Comparison of ENCODE assay signal across 11 mouse cellular contexts in genomic region chr11:24094086-24094487, GRCm38 (mm10). TPM values are rescaled to one million over a fixed set of nuclear protein-coding genes. Genes with fewer than 3 reads are reported as not detected.
DNase-seq lines count a peak whose midpoint lies in the region; ATAC-seq and TF ChIP-seq lines count a peak whose summit lies in the region.
"Had no signal": no experiment of that assay in that cellular context is flagged by ENCODE, and none has a peak within 500 bp of the region (broad histone marks: within the 10 kb centered on the region; RNA-seq: fewer than 3 reads in every experiment).

No protein-coding gene starts in this region.

- H3K36me3 ChIP-seq in embryonic facial prominence, embryonic 11.5 days (replicated peaks; ENCODE audit: control insufficient read depth, insufficient read depth, low read depth, low read length) = no peaks in the 10 kb centered on the region; the same call in 1 of the 2 replicates
- peaks cover 30% of the 10 kb centered on the region for H3K36me3 ChIP-seq in embryonic facial prominence, embryonic 10.5 days (replicated peaks)
- peaks cover 6% of the 10 kb centered on the region; the same call in 1 of the 2 replicates for H3K36me3 ChIP-seq in embryonic facial prominence, embryonic 14.5 days (ENCODE audit: control insufficient read depth, insufficient read depth, low read length)
- peaks cover 7% of the 10 kb centered on the region; the same call in 1 of the 2 replicates for H3K36me3 ChIP-seq in midbrain, embryonic 12.5 days

- WGBS in embryonic facial prominence, embryonic 11.5 days = 70% methylated on average over 5 of the region's 5 CpGs
- WGBS in embryonic facial prominence, embryonic 10.5 days = 62% methylated on average over 5 of the region's 5 CpGs
- WGBS in embryonic facial prominence, embryonic 14.5 days = 50% methylated on average over 5 of the region's 5 CpGs
- WGBS in midbrain, embryonic 12.5 days = 52% methylated on average over 5 of the region's 5 CpGs

- ATAC-seq in embryonic facial prominence, embryonic 11.5 days (replicated peaks; ENCODE audit: insufficient number of reproducible peaks, low FRiP score, low TSS enrichment, low read depth) = peak; percentile 35; the same call in 1 of the 2 replicates
- ATAC-seq in embryonic facial prominence, embryonic 14.5 days (ENCODE audit: low read depth) = peak; percentile 31
- no peak for ATAC-seq in midbrain, embryonic 12.5 days (ENCODE audit: low FRiP score, low read depth)
- ATAC-seq: Patski had no signal

- no peak for DNase-seq in embryonic facial prominence, embryonic 11.5 days (ENCODE audit: low spot score)
- DNase-seq in embryonic facial prominence, embryonic 10.5 days (ENCODE audit: low spot score) = no peak
- DNase-seq in left cerebral cortex, adult 2 months (ENCODE audit: extremely low spot score in 1 of 2, low spot score in 2 of 2) = no peak
- DNase-seq in left cerebral cortex, adult 9 months (ENCODE audit: low spot score in 2 of 2) = no peak
- DNase-seq in embryonic facial prominence, embryonic 14.5 days (ENCODE audit: low spot score) = peak; percentile 65
- no peak for DNase-seq in embryo, embryonic 10.5 days (ENCODE audit: low spot score)
- DNase-seq in gastrocnemius, postnatal 4 days (ENCODE audit: low spot score in 2 of 2) = no peak

- no peaks in the 10 kb centered on the region for H3K9me3 ChIP-seq in embryonic facial prominence, embryonic 11.5 days (replicated peaks; ENCODE audit: control insufficient read depth, low read length)
- no peaks in the 10 kb centered on the region for H3K9me3 ChIP-seq in embryonic facial prominence, embryonic 10.5 days
- H3K9me3 ChIP-seq in embryonic facial prominence, embryonic 14.5 days (ENCODE audit: control insufficient read depth, low read length) = no peaks in the 10 kb centered on the region
- no peaks in the 10 kb centered on the region for H3K9me3 ChIP-seq in midbrain, embryonic 12.5 days
- H3K9me3 ChIP-seq: embryonic facial prominence, embryonic 12.5 days had no signal

- no peak overlapping the region for H3K4me3 ChIP-seq in embryonic facial prominence, embryonic 11.5 days (ENCODE audit: low read depth, low read length)
- H3K4me3 ChIP-seq in embryonic facial prominence, embryonic 10.5 days = no peak overlapping the region
- no peak overlapping the region; the same call in 1 of the 2 replicates for H3K4me3 ChIP-seq in left cerebral cortex, adult 2 months
- H3K4me3 ChIP-seq in embryonic facial prominence, embryonic 14.5 days (ENCODE audit: low read depth, low read length) = no peak overlapping the region
- H3K4me3 ChIP-seq in midbrain, embryonic 12.5 days = no peak overlapping the region
- H3K4me3 ChIP-seq: embryonic facial prominence, embryonic 12.5 days had no signal

- no peak overlapping the region for H3K27ac ChIP-seq in embryonic facial prominence, embryonic 11.5 days (replicated peaks; ENCODE audit: low read depth, low read length)
- no peak overlapping the region for H3K27ac ChIP-seq in embryonic facial prominence, embryonic 10.5 days (replicated peaks)
- peak overlapping the region; percentile 87 for H3K27ac ChIP-seq in left cerebral cortex, adult 2 months
- no peak overlapping the region for H3K27ac ChIP-seq in embryonic facial prominence, embryonic 14.5 days (replicated peaks; ENCODE audit: low read depth, low read length)
- 0 out of 2 replicates have a peak overlapping the region, but pooled peaks have one; percentile 20 for H3K27ac ChIP-seq in midbrain, embryonic 12.5 days (replicated peaks)
- H3K27ac ChIP-seq: embryonic facial prominence, embryonic 12.5 days had no signal

- no peak overlapping the region for H3K4me2 ChIP-seq in embryonic facial prominence, embryonic 11.5 days (ENCODE audit: low read depth, low read length)
- no peak overlapping the region for H3K4me2 ChIP-seq in embryonic facial prominence, embryonic 14.5 days (ENCODE audit: low read depth, low read length)
- H3K4me2 ChIP-seq in midbrain, embryonic 12.5 days (replicated peaks) = no peak overlapping the region

- H3K9ac ChIP-seq in embryonic facial prominence, embryonic 11.5 days (replicated peaks; ENCODE audit: low read length) = no peak overlapping the region
- no peak overlapping the region for H3K9ac ChIP-seq in embryonic facial prominence, embryonic 14.5 days (ENCODE audit: low read depth, low read length)
- H3K9ac ChIP-seq in midbrain, embryonic 12.5 days (replicated peaks) = no peak overlapping the region
- H3K9ac ChIP-seq: embryonic facial prominence, embryonic 12.5 days had no signal

- peak; percentile 41 for TF ChIP-seq CTCF in left cerebral cortex, adult 2 months (IDR thresholded peaks at IDR 0.05)

- peaks cover 1% of the 10 kb centered on the region; the same call in 1 of the 2 replicates for H3K4me1 ChIP-seq in embryonic facial prominence, embryonic 11.5 days (ENCODE audit: control insufficient read depth, insufficient read depth, low read length)
- peaks cover 68% of the 10 kb centered on the region for H3K4me1 ChIP-seq in embryonic facial prominence, embryonic 10.5 days
- peaks cover 63% of the 10 kb centered on the region for H3K4me1 ChIP-seq in embryonic facial prominence, embryonic 14.5 days (ENCODE audit: control insufficient read depth, insufficient read depth, low read length)
- peaks cover 84% of the 10 kb centered on the region for H3K4me1 ChIP-seq in midbrain, embryonic 12.5 days

- H3K27me3 ChIP-seq in embryonic facial prominence, embryonic 11.5 days (ENCODE audit: control insufficient read depth, insufficient read depth, low read length) = no peaks in the 10 kb centered on the region
- H3K27me3 ChIP-seq in embryonic facial prominence, embryonic 10.5 days (replicated peaks; ENCODE audit: low read depth, poor library complexity, severe bottlenecking) = peaks cover 5% of the 10 kb centered on the region
- no peaks in the 10 kb centered on the region for H3K27me3 ChIP-seq in embryonic facial prominence, embryonic 14.5 days (replicated peaks; ENCODE audit: control insufficient read depth, insufficient read depth, low read length)
- no peaks in the 10 kb centered on the region for H3K27me3 ChIP-seq in midbrain, embryonic 12.5 days
- H3K27me3 ChIP-seq: embryonic facial prominence, embryonic 12.5 days had no signal

- intact Hi-C loops in left cerebral cortex, adult 2 months (cut with DNase I) = no loop called here

RNA-seq across cellular contexts. Expression of gene Bcl11a, which starts 16.2 kb away (rescaled TPM):
- polyA plus RNA-seq in embryonic facial prominence, embryonic 11.5 days (2014; fragmentation: Nextera tagmentation; extraction: Ambion mirVana) = 66.1 and 71.9 TPM in 2 replicates
- polyA plus RNA-seq in embryonic facial prominence, embryonic 10.5 days (2016; fragmentation: Nextera tagmentation; extraction: Ambion mirVana) = 47.0 and 62.4 TPM in 2 replicates
- 100 to 1,000 TPM; 101 to 103 TPM for total RNA-seq in left cerebral cortex, adult 2 months (2021)
- 26.4 and 30.1 TPM in 2 replicates for polyA plus RNA-seq in embryonic facial prominence, embryonic 14.5 days (2014; fragmentation: Nextera tagmentation; extraction: Ambion mirVana)
- 66.0 and 67.3 TPM in 2 replicates for polyA plus RNA-seq in midbrain, embryonic 12.5 days (2016; fragmentation: Nextera tagmentation; extraction: Ambion mirVana)
- under 1 TPM; 0.67 to 0.83 TPM for total RNA-seq in gastrocnemius, postnatal 4 days (2021)
- polyA plus RNA-seq: Patski had no signal

RNA-seq across cellular contexts. Expression of gene A830031A19Rik, which starts 19.2 kb away (rescaled TPM):
- not detected in 2 replicates for polyA plus RNA-seq in embryonic facial prominence, embryonic 11.5 days (2014; fragmentation: Nextera tagmentation; extraction: Ambion mirVana)
- not detected in 2 replicates for polyA plus RNA-seq in embryonic facial prominence, embryonic 10.5 days (2016; fragmentation: Nextera tagmentation; extraction: Ambion mirVana)
- total RNA-seq in left cerebral cortex, adult 2 months (2021) = 1 to 10 TPM in 1 of 2 experiments, under 1 TPM in 1; 0.82 to 1.4 TPM
- polyA plus RNA-seq in embryonic facial prominence, embryonic 14.5 days (2014; fragmentation: Nextera tagmentation; extraction: Ambion mirVana) = not detected in 2 replicates
- polyA plus RNA-seq in midbrain, embryonic 12.5 days (2016; fragmentation: Nextera tagmentation; extraction: Ambion mirVana) = not detected in 2 replicates
- total RNA-seq in gastrocnemius, postnatal 4 days (2021) = not detected
- total RNA-seq: heart, adult 8-10 months had no signal
- polyA plus RNA-seq: embryonic facial prominence, embryonic 12.5 days; Patski had no signal

Comparison
In these comparisons a context has a peak if more than half of its experiments do, and no peak if none do; other contexts are left out.
1. H3K27ac ChIP-seq: peak in left cerebral cortex, adult 2 months (single experiment) and midbrain, embryonic 12.5 days (single experiment); none in embryonic facial prominence, embryonic 11.5 days (single experiment), embryonic facial prominence, embryonic 10.5 days (single experiment) and embryonic facial prominence, embryonic 14.5 days (single experiment).